Mouse (Mus musculus): ENCODE data around the gene Adgrg3. TPM values are rescaled to one million over a fixed set of nuclear protein-coding genes. Genes with fewer than 3 reads are reported as not detected.

Gene Adgrg3
- polyA plus RNA-seq, 1 experiment, result 0.18 TPM

- no peak for TF ChIP-seq GATA1 (IDR thresholded peaks at IDR 0.05; ENCODE audit: low read length)
Measured at GRCm38 (mm10) chr8:94989711-94990110, 27.8 kb upstream of the Adgrg3 start.

- no peak for TF ChIP-seq GATA1 (IDR thresholded peaks at IDR 0.05; ENCODE audit: low read length)
Measured at GRCm38 (mm10) chr8:94990598-94991453, 26.7 kb upstream of the Adgrg3 start.

GRCm38 (mm10) chr8:94991454-94991994 lies 26.0 kb upstream of the Adgrg3 start:
- TF ChIP-seq GATA1 (IDR thresholded peaks at IDR 0.05; ENCODE audit: low read length), result no peak

- TF ChIP-seq GATA1 (IDR thresholded peaks at IDR 0.05; ENCODE audit: low read length), result no peak
Measured at GRCm38 (mm10) chr8:94992010-94992409, 25.5 kb upstream of the Adgrg3 start.

GRCm38 (mm10) chr8:94992534-94992933 lies 25.0 kb upstream of the Adgrg3 start:
- TF ChIP-seq GATA1 (IDR thresholded peaks at IDR 0.05; ENCODE audit: low read length), result no peak

- TF ChIP-seq GATA1 (IDR thresholded peaks at IDR 0.05; ENCODE audit: low read length), result no peak
Measured at GRCm38 (mm10) chr8:94992996-94993724, 24.3 kb upstream of the Adgrg3 start.

- no peak for TF ChIP-seq GATA1 (IDR thresholded peaks at IDR 0.05; ENCODE audit: low read length)
Measured at GRCm38 (mm10) chr8:94994006-94994405, 23.5 kb upstream of the Adgrg3 start.

- TF ChIP-seq GATA1 (IDR thresholded peaks at IDR 0.05; ENCODE audit: low read length), result no peak
Measured at GRCm38 (mm10) chr8:94994510-94994909, 23.0 kb upstream of the Adgrg3 start.

GRCm38 (mm10) chr8:94995336-94995893 lies 22.1 kb upstream of the Adgrg3 start:
- no peak for TF ChIP-seq GATA1 (IDR thresholded peaks at IDR 0.05; ENCODE audit: low read length)

- TF ChIP-seq GATA1 (IDR thresholded peaks at IDR 0.05; ENCODE audit: low read length), result no peak
Measured at GRCm38 (mm10) chr8:94996037-94996436, 21.5 kb upstream of the Adgrg3 start.

GRCm38 (mm10) chr8:94996899-94997856 lies 20.3 kb upstream of the Adgrg3 start:
- no peak for TF ChIP-seq GATA1 (IDR thresholded peaks at IDR 0.05; ENCODE audit: low read length)

- TF ChIP-seq GATA1 (IDR thresholded peaks at IDR 0.05; ENCODE audit: low read length), result no peak
Measured at GRCm38 (mm10) chr8:94997857-94998243, 19.6 kb upstream of the Adgrg3 start.

GRCm38 (mm10) chr8:94998431-94998830 lies 19.1 kb upstream of the Adgrg3 start:
- TF ChIP-seq GATA1 (IDR thresholded peaks at IDR 0.05; ENCODE audit: low read length), result no peak

- TF ChIP-seq GATA1 (IDR thresholded peaks at IDR 0.05; ENCODE audit: low read length), result no peak
Measured at GRCm38 (mm10) chr8:94999004-94999403, 18.5 kb upstream of the Adgrg3 start.

GRCm38 (mm10) chr8:94999956-95000355 lies 17.5 kb upstream of the Adgrg3 start:
- TF ChIP-seq GATA1 (IDR thresholded peaks at IDR 0.05; ENCODE audit: low read length), result no peak

Data from G1E-ER4 (cell line).